Mouse (Mus musculus): ENCODE results near the gene Fbxo36. TPM values are rescaled to one million over a fixed set of nuclear protein-coding genes. Genes with fewer than 3 reads are reported as not detected.
A peak's percentile ranks its signal among the peaks of the same experiment; 100 is the strongest.

Fbxo36 gene
- 1 to 10 TPM; 3.0 to 3.6 TPM for total RNA-seq (2021)
- long read RNA-seq, experiment 1, partial matches to known transcripts = 0 of 4 reads
- long read RNA-seq, experiment 1, other reads (novel, unspliced or antisense) = 1 of 4 reads
- long read RNA-seq, experiment 2, partial matches to known transcripts = 0 of 3 reads
- long read RNA-seq, experiment 2, other reads (novel, unspliced or antisense) = 0 of 3 reads

- peak; percentile 93 for DNase-seq (ENCODE audit: low spot score)
Observed at GRCm38 (mm10) chr1:84839309-84840017, at the start of gene Fbxo36. Gene Fbxo36, plus strand, starts transcription at chr1:84839841.

GRCm38 (mm10) chr1:84791393-84791792 lies 48.2 kb upstream of the Fbxo36 start:
- DNase-seq (ENCODE audit: low spot score) = no peak

- no peak for DNase-seq (ENCODE audit: low spot score)
Observed at GRCm38 (mm10) chr1:84795335-84795734, 44.3 kb upstream of the Fbxo36 start.

GRCm38 (mm10) chr1:84799166-84799565 lies 40.5 kb upstream of the Fbxo36 start:
- DNase-seq (ENCODE audit: low spot score) = no peak

- DNase-seq (ENCODE audit: low spot score) = no peak
Observed at GRCm38 (mm10) chr1:84803788-84804187, 35.9 kb upstream of the Fbxo36 start.

- DNase-seq (ENCODE audit: low spot score) = no peak
Observed at GRCm38 (mm10) chr1:84817596-84817995, 22.0 kb upstream of the Fbxo36 start.

- peak; percentile 58 for DNase-seq (ENCODE audit: low spot score)
Observed at GRCm38 (mm10) chr1:84825091-84825490, 14.6 kb upstream of the Fbxo36 start.

GRCm38 (mm10) chr1:84837523-84838145 lies 2.0 kb upstream of the Fbxo36 start:
- DNase-seq (ENCODE audit: low spot score) = no peak

GRCm38 (mm10) chr1:84838156-84838555 lies 1.5 kb upstream of the Fbxo36 start:
- DNase-seq (ENCODE audit: low spot score) = no peak

GRCm38 (mm10) chr1:84838621-84839151 lies 955 bp upstream of the Fbxo36 start:
- peak; percentile 72 for DNase-seq (ENCODE audit: low spot score)

- no peak for DNase-seq (ENCODE audit: low spot score)
Observed at GRCm38 (mm10) chr1:84840018-84840664, 500 bp downstream of the Fbxo36 start, which contains the start of gene Trip12. Gene Trip12, minus strand, starts transcription at chr1:84840516.

- no peak for DNase-seq (ENCODE audit: low spot score)
Observed at GRCm38 (mm10) chr1:84841061-84841460, 1.4 kb downstream of the Fbxo36 start.

GRCm38 (mm10) chr1:84843366-84843765 lies 3.7 kb downstream of the Fbxo36 start:
- no peak for DNase-seq (ENCODE audit: low spot score)

- no peak for DNase-seq (ENCODE audit: low spot score)
Observed at GRCm38 (mm10) chr1:84847698-84848097, 8.1 kb downstream of the Fbxo36 start.

GRCm38 (mm10) chr1:84848335-84848734 lies 8.7 kb downstream of the Fbxo36 start:
- no peak for DNase-seq (ENCODE audit: low spot score)

GRCm38 (mm10) chr1:84848801-84849455 lies 9.3 kb downstream of the Fbxo36 start:
- no peak for DNase-seq (ENCODE audit: low spot score)

- no peak for DNase-seq (ENCODE audit: low spot score)
Observed at GRCm38 (mm10) chr1:84849804-84850203, 10.2 kb downstream of the Fbxo36 start.

GRCm38 (mm10) chr1:84850471-84850870 lies 10.8 kb downstream of the Fbxo36 start:
- DNase-seq (ENCODE audit: low spot score) = no peak

- DNase-seq (ENCODE audit: low spot score) = peak; percentile 11
Observed at GRCm38 (mm10) chr1:84851512-84852235, 12.0 kb downstream of the Fbxo36 start.

- DNase-seq (ENCODE audit: low spot score) = no peak
Observed at GRCm38 (mm10) chr1:84853721-84854120, 14.1 kb downstream of the Fbxo36 start.

GRCm38 (mm10) chr1:84854966-84855365 lies 15.3 kb downstream of the Fbxo36 start:
- no peak for DNase-seq (ENCODE audit: low spot score)

Measured in gastrocnemius, adult 18-20 months (tissue).